Mouse (Mus musculus): ENCODE data around the gene Fuca1. TPM values are rescaled to one million over a fixed set of nuclear protein-coding genes. Genes with fewer than 3 reads are reported as not detected.

Gene Fuca1
- total RNA-seq, 2 experiments from 2014 or later: 68.2 to 116 TPM

- no peak for ATAC-seq (replicated peaks; ENCODE audit: poor library complexity, severe bottlenecking)
These were observed 32.0 kb upstream of the Fuca1 start for GRCm38 (mm10) chr4:135888448-135889057.

GRCm38 (mm10) chr4:135889146-135889883, 31.2 kb upstream of the Fuca1 start:
- ATAC-seq (replicated peaks; ENCODE audit: poor library complexity, severe bottlenecking): no peak

GRCm38 (mm10) chr4:135889884-135890283, 30.7 kb upstream of the Fuca1 start:
- ATAC-seq (replicated peaks; ENCODE audit: poor library complexity, severe bottlenecking): peak; percentile 88

GRCm38 (mm10) chr4:135891539-135891938, 29.0 kb upstream of the Fuca1 start:
- ATAC-seq (replicated peaks; ENCODE audit: poor library complexity, severe bottlenecking): peak; percentile 61

GRCm38 (mm10) chr4:135892884-135893283, 27.7 kb upstream of the Fuca1 start:
- ATAC-seq (replicated peaks; ENCODE audit: poor library complexity, severe bottlenecking): peak; percentile 19

- ATAC-seq (replicated peaks; ENCODE audit: poor library complexity, severe bottlenecking): peak; percentile 17; the same call in 1 of the 2 replicates
These were observed 25.4 kb upstream of the Fuca1 start, which contains the start of gene Cnr2 for GRCm38 (mm10) chr4:135895071-135895571. Gene Cnr2, plus strand, starts transcription at chr4:135895394.

GRCm38 (mm10) chr4:135896157-135896556, 24.4 kb upstream of the Fuca1 start:
- no peak for ATAC-seq (replicated peaks; ENCODE audit: poor library complexity, severe bottlenecking)

- peak; percentile 86 for ATAC-seq (replicated peaks; ENCODE audit: poor library complexity, severe bottlenecking)
These were observed 22.0 kb upstream of the Fuca1 start for GRCm38 (mm10) chr4:135898380-135899049.

GRCm38 (mm10) chr4:135899050-135899448, 21.5 kb upstream of the Fuca1 start:
- peak; percentile 83 for ATAC-seq (replicated peaks; ENCODE audit: poor library complexity, severe bottlenecking)

GRCm38 (mm10) chr4:135900008-135900407, 20.5 kb upstream of the Fuca1 start:
- no peak for ATAC-seq (replicated peaks; ENCODE audit: poor library complexity, severe bottlenecking)

- ATAC-seq (replicated peaks; ENCODE audit: poor library complexity, severe bottlenecking): no peak
These were observed 17.8 kb upstream of the Fuca1 start for GRCm38 (mm10) chr4:135902606-135903242.

GRCm38 (mm10) chr4:135904810-135905209, 15.7 kb upstream of the Fuca1 start:
- no peak for ATAC-seq (replicated peaks; ENCODE audit: poor library complexity, severe bottlenecking)

GRCm38 (mm10) chr4:135906633-135907032, 13.9 kb upstream of the Fuca1 start:
- peak; percentile 22 for ATAC-seq (replicated peaks; ENCODE audit: poor library complexity, severe bottlenecking)

- ATAC-seq (replicated peaks; ENCODE audit: poor library complexity, severe bottlenecking): no peak
These were observed 11.0 kb upstream of the Fuca1 start for GRCm38 (mm10) chr4:135909326-135910066.

- ATAC-seq (replicated peaks; ENCODE audit: poor library complexity, severe bottlenecking): no peak
These were observed 9.0 kb upstream of the Fuca1 start for GRCm38 (mm10) chr4:135911531-135911930.

GRCm38 (mm10) chr4:135912164-135912563, 8.4 kb upstream of the Fuca1 start:
- ATAC-seq (replicated peaks; ENCODE audit: poor library complexity, severe bottlenecking): no peak

GRCm38 (mm10) chr4:135912835-135913234, 7.7 kb upstream of the Fuca1 start:
- no peak for ATAC-seq (replicated peaks; ENCODE audit: poor library complexity, severe bottlenecking)

- no peak for ATAC-seq (replicated peaks; ENCODE audit: poor library complexity, severe bottlenecking)
These were observed 7.1 kb upstream of the Fuca1 start for GRCm38 (mm10) chr4:135913433-135913832.

- peak; percentile 68 for ATAC-seq (replicated peaks; ENCODE audit: poor library complexity, severe bottlenecking)
These were observed 1.8 kb upstream of the Fuca1 start for GRCm38 (mm10) chr4:135918635-135919279.

All from granulocyte monocyte progenitor cell, adult 5-6 weeks (primary cell).